10 mouse cellular contexts compared by ENCODE assay signal in genomic region chr8:103750278-103751097, GRCm38 (mm10).
DNase-seq lines count a peak whose midpoint lies in the region; ATAC-seq and TF ChIP-seq lines count a peak whose summit lies in the region.
"Had no signal": no experiment of that assay in that cellular context is flagged by ENCODE, and none has a peak within 500 bp of the region (broad histone marks: within the 10 kb centered on the region; RNA-seq: fewer than 3 reads in every experiment).

No protein-coding gene starts in this region.

- H3K9me3 ChIP-seq in intestine, embryonic 14.5 days (ENCODE audit: control insufficient read depth, low read length), result no peaks in the 10 kb centered on the region
- no peaks in the 10 kb centered on the region for H3K9me3 ChIP-seq in intestine, postnatal 0 days (ENCODE audit: control insufficient read depth)
- H3K9me3 ChIP-seq in limb, embryonic 11.5 days (ENCODE audit: control insufficient read depth, low read length), result no peaks in the 10 kb centered on the region
- H3K9me3 ChIP-seq: hindbrain, embryonic 12.5 days had no signal

- H3K9ac ChIP-seq in intestine, embryonic 14.5 days (ENCODE audit: low read length), result no peak overlapping the region
- H3K9ac ChIP-seq in intestine, postnatal 0 days (ENCODE audit: low read depth, low read length), result no peak overlapping the region
- 0 out of 2 replicates have a peak overlapping the region, but pooled peaks have one; percentile 4 for H3K9ac ChIP-seq in limb, embryonic 11.5 days (ENCODE audit: low read length)
- H3K9ac ChIP-seq: hindbrain, embryonic 12.5 days; liver, postnatal 0 days had no signal

- H3K36me3 ChIP-seq in intestine, embryonic 14.5 days (ENCODE audit: control insufficient read depth, insufficient read depth, low read length), result no peaks in the 10 kb centered on the region
- no peaks in the 10 kb centered on the region for H3K36me3 ChIP-seq in intestine, postnatal 0 days (ENCODE audit: control insufficient read depth, insufficient read depth)
- no peaks in the 10 kb centered on the region for H3K36me3 ChIP-seq in limb, embryonic 11.5 days (ENCODE audit: control insufficient read depth, insufficient read depth, low read length)
- H3K36me3 ChIP-seq: hindbrain, embryonic 12.5 days had no signal

- H3K4me2 ChIP-seq in intestine, embryonic 14.5 days (ENCODE audit: low read length), result no peak overlapping the region
- no peak overlapping the region for H3K4me2 ChIP-seq in intestine, postnatal 0 days (replicated peaks; ENCODE audit: low read depth)
- no peak overlapping the region for H3K4me2 ChIP-seq in limb, embryonic 11.5 days (ENCODE audit: low read depth, severe bottlenecking)
- H3K4me2 ChIP-seq: hindbrain, embryonic 12.5 days had no signal

- WGBS in intestine, embryonic 14.5 days, result 57% methylated on average over 12 of the region's 12 CpGs
- 68% methylated on average over 12 of the region's 12 CpGs for WGBS in intestine, postnatal 0 days
- WGBS in limb, embryonic 11.5 days, result 52% methylated on average over 12 of the region's 12 CpGs

- H3K27ac ChIP-seq in intestine, embryonic 14.5 days (ENCODE audit: low read depth), result no peak overlapping the region
- no peak overlapping the region for H3K27ac ChIP-seq in intestine, postnatal 0 days (ENCODE audit: low read depth, low read length)
- H3K27ac ChIP-seq in limb, embryonic 11.5 days (replicated peaks; ENCODE audit: low read depth, low read length), result no peak overlapping the region
- H3K27ac ChIP-seq: hindbrain, embryonic 12.5 days had no signal

- 0 out of 2 replicates have a peak, but pooled peaks cover 5% of the 10 kb centered on the region for H3K4me1 ChIP-seq in intestine, embryonic 14.5 days (replicated peaks; ENCODE audit: control insufficient read depth, insufficient read depth, low read length)
- no peaks in the 10 kb centered on the region for H3K4me1 ChIP-seq in intestine, postnatal 0 days (replicated peaks; ENCODE audit: control insufficient read depth, insufficient read depth, low read length)
- H3K4me1 ChIP-seq in limb, embryonic 11.5 days (ENCODE audit: control insufficient read depth, insufficient read depth, low read length), result peaks cover 9% of the 10 kb centered on the region

- peak; percentile 49 for DNase-seq in intestine, embryonic 14.5 days (ENCODE audit: low spot score)
- DNase-seq in testis, postnatal 10 days (ENCODE audit: low spot score), result peak; percentile 41
- DNase-seq in testis, postnatal 14 days (ENCODE audit: low spot score), result no peak
- DNase-seq in limb, embryonic 11.5 days (ENCODE audit: low spot score), result peak; percentile 29
- DNase-seq in B cell, adult 2 months, result no peak
- no peak for DNase-seq in ovary, postnatal 10 days (ENCODE audit: low spot score)
- DNase-seq: liver, postnatal 0 days; thymus, postnatal 4 days had no signal

- no peak overlapping the region for H3K4me3 ChIP-seq in intestine, embryonic 14.5 days (ENCODE audit: low read depth, low read length)
- no peak overlapping the region for H3K4me3 ChIP-seq in intestine, postnatal 0 days (ENCODE audit: low read depth, low read length)
- H3K4me3 ChIP-seq in limb, embryonic 11.5 days (ENCODE audit: low read depth, low read length), result no peak overlapping the region
- H3K4me3 ChIP-seq: hindbrain, embryonic 12.5 days had no signal

- H3K27me3 ChIP-seq in intestine, embryonic 14.5 days (replicated peaks; ENCODE audit: control insufficient read depth, insufficient read depth, low read length), result no peaks in the 10 kb centered on the region
- no peaks in the 10 kb centered on the region for H3K27me3 ChIP-seq in intestine, postnatal 0 days (replicated peaks; ENCODE audit: control insufficient read depth, insufficient read depth, low read length)
- no peaks in the 10 kb centered on the region for H3K27me3 ChIP-seq in limb, embryonic 11.5 days (ENCODE audit: control insufficient read depth, insufficient read depth, low read length)
- H3K27me3 ChIP-seq: hindbrain, embryonic 12.5 days had no signal

- no peak for ATAC-seq in intestine, embryonic 14.5 days (replicated peaks; ENCODE audit: low FRiP score, low TSS enrichment, low read depth)
- no peak for ATAC-seq in intestine, postnatal 0 days
- ATAC-seq in limb, embryonic 11.5 days (ENCODE audit: insufficient number of reproducible peaks, low FRiP score, low TSS enrichment, low read depth), result 0 out of 2 replicates have a peak, but pooled peaks have one; percentile 44
- ATAC-seq: liver, postnatal 0 days had no signal

- TF ChIP-seq CTCF in intestine, postnatal 0 days (IDR thresholded peaks at IDR 0.05; ENCODE audit: low read depth), result no peak

Comparison
In these comparisons a context has a peak if more than half of its experiments do, and no peak if none do; other contexts are left out.
1. DNase-seq: peak in intestine, embryonic 14.5 days (single experiment), testis, postnatal 10 days (single experiment) and limb, embryonic 11.5 days (single experiment); none in testis, postnatal 14 days (single experiment), B cell, adult 2 months (0 of 2) and ovary, postnatal 10 days (single experiment).